Mouse (Mus musculus) myocyte (in vitro differentiated cells): ENCODE results near the gene Adamtsl2. TPM values are rescaled to one million over a fixed set of nuclear protein-coding genes. Genes with fewer than 3 reads are reported as not detected.

ENCODE experiments used
- H3K27me3 ChIP-seq: one replicate; pipeline ENCODE4 v1.6.1; 2011; ENCODE audit not compliant: control insufficient read depth, insufficient read depth, insufficient read length
- H3K36me3 ChIP-seq: one replicate; pipeline ENCODE4 v1.6.1; 2011; ENCODE audit not compliant: control insufficient read depth, insufficient read depth
- H3K4me2 ChIP-seq: one replicate; pipeline ENCODE4 v1.6.1; 2011; ENCODE audit warnings: low read depth, control low read depth
- H3K4me3 ChIP-seq: one replicate; pipeline ENCODE4 v1.5.1; 2011; ENCODE audit warnings: mild to moderate bottlenecking, control low read depth, moderate library complexity
- H3K79me2 ChIP-seq: one replicate; pipeline ENCODE4 v1.6.1; 2011; ENCODE audit not compliant: control insufficient read depth, insufficient read depth
- H3ac ChIP-seq: one replicate; pipeline ENCODE4 v1.6.1; 2011; ENCODE audit not compliant: control insufficient read depth, insufficient read length
- CEBPB ChIP-seq: IDR thresholded peaks from 2 replicates; pipeline ENCODE4 v1.6.1; 2011; ENCODE audit warnings: mild to moderate bottlenecking, moderate library complexity; ENCODE audit not compliant: poor library complexity, insufficient read depth, severe bottlenecking
- E2F4 ChIP-seq: IDR thresholded peaks from one replicate; pipeline ENCODE4 v1.6.1; 2011; ENCODE audit warnings: mild to moderate bottlenecking, control low read depth, moderate library complexity; ENCODE audit not compliant: insufficient read depth
- MAX ChIP-seq: IDR thresholded peaks from one replicate; pipeline ENCODE4 v1.6.1; 2011; ENCODE audit warnings: low read depth, mild to moderate bottlenecking, control low read depth
- MYOD1 ChIP-seq, 3 experiments: IDR thresholded peaks; one replicate each; pipeline ENCODE4 v1.6.1; 2011; ENCODE audit warnings: control low read depth in 2 of 3, low read depth in 2 of 3, mild to moderate bottlenecking in 2 of 3, moderate library complexity in 1 of 3; ENCODE audit not compliant: insufficient read length in 2 of 3, control insufficient read depth in 1 of 3
- MYOG ChIP-seq, 3 experiments: IDR thresholded peaks; one replicate each; pipeline ENCODE4 v1.6.1; 2011; ENCODE audit warnings: control low read depth in 2 of 3, low read depth in 2 of 3, mild to moderate bottlenecking in 2 of 3; ENCODE audit not compliant: insufficient read length in 2 of 3, control insufficient read depth in 1 of 3, insufficient read depth in 1 of 3
- POLR2A ChIP-seq: IDR thresholded peaks from one replicate; pipeline ENCODE4 v1.6.1; 2011; ENCODE audit warnings: low read depth, mild to moderate bottlenecking, control low read depth, moderate library complexity; ENCODE audit not compliant: insufficient read length
- POLR2AphosphoS2 ChIP-seq: IDR thresholded peaks from one replicate; pipeline ENCODE4 v1.6.1; 2011; ENCODE audit warnings: low read depth, control low read depth; ENCODE audit not compliant: insufficient read length
- REST ChIP-seq: IDR thresholded peaks from one replicate; pipeline ENCODE4 v1.6.1; 2011; ENCODE audit warnings: mild to moderate bottlenecking, control low read depth, moderate library complexity; ENCODE audit not compliant: insufficient read depth, insufficient read length
- SRF ChIP-seq: IDR thresholded peaks from one replicate; pipeline ENCODE4 v1.6.1; 2011; ENCODE audit warnings: low read depth; ENCODE audit not compliant: control insufficient read depth, insufficient read length
- TCF12 ChIP-seq: IDR thresholded peaks from one replicate; pipeline ENCODE4 v1.6.1; 2011; ENCODE audit warnings: mild to moderate bottlenecking, control low read depth; ENCODE audit not compliant: poor library complexity, insufficient read depth, severe bottlenecking
- TCF3 ChIP-seq: IDR thresholded peaks from one replicate; pipeline ENCODE4 v1.6.1; 2011; ENCODE audit warnings: low read depth, control low read depth; ENCODE audit not compliant: insufficient read length
- USF1 ChIP-seq: IDR thresholded peaks from one replicate; pipeline ENCODE4 v1.6.1; 2011; ENCODE audit warnings: low read depth, mild to moderate bottlenecking, control low read depth, moderate library complexity
- polyA plus RNA-seq: library from polyadenylated mRNA; unstranded; fragments of >200 nt; fragmentation: generic; extraction: Trizol; gene quantifications from one replicate; pipeline ENCODE4 v1.2.1, GENCODE M21; 2012; ENCODE audit warnings: missing spikeins

Gene Adamtsl2
- polyA plus RNA-seq, 1 experiment: 17.6 TPM

- Histone ChIP-seq H3K36me3 (no peaks in the 10 kb centered on the region), H3ac (no peak overlapping the region), H3K27me3 (peaks cover 52% of the 10 kb centered on the region), H3K4me2 (no peak overlapping the region), H3K4me3 (no peak overlapping the region), H3K79me2 (no peaks in the 10 kb centered on the region)
- TF ChIP-seq REST (no peak), MYOG (IDR thresholded peaks at IDR 0.05; ENCODE audit: control insufficient read depth in 1 of 3, insufficient read depth in 1 of 3, insufficient read length in 2 of 3, low read depth in 2 of 3) (no peak), MYOD1 (IDR thresholded peaks at IDR 0.05; ENCODE audit: control insufficient read depth in 1 of 3, insufficient read length in 2 of 3, low read depth in 2 of 3) (no peak), MAX (no peak), CEBPB (no peak), USF1 (no peak), SRF (no peak), TCF12 (no peak), TCF3 (no peak)
Measured at GRCm38 (mm10) chr2:27123121-27123520, 43.9 kb downstream of the Adamtsl2 start.

GRCm38 (mm10) chr2:27125979-27126378 lies 46.8 kb downstream of the Adamtsl2 start:
- H3ac ChIP-seq: no peak overlapping the region
- TF ChIP-seq CEBPB (no peak), REST (no peak), USF1 (no peak), MYOD1 (IDR thresholded peaks at IDR 0.05; ENCODE audit: control insufficient read depth in 1 of 3, insufficient read length in 2 of 3, low read depth in 2 of 3) (no peak), SRF (no peak)
- H3K36me3 ChIP-seq: no peaks in the 10 kb centered on the region
- H3K4me3 ChIP-seq: no peak overlapping the region
- no peak overlapping the region for H3K4me2 ChIP-seq
- H3K79me2 ChIP-seq: no peaks in the 10 kb centered on the region
- peaks cover 32% of the 10 kb centered on the region for H3K27me3 ChIP-seq

GRCm38 (mm10) chr2:27126496-27126895 lies 47.3 kb downstream of the Adamtsl2 start:
- H3K27me3 ChIP-seq: peaks cover 32% of the 10 kb centered on the region
- H3K4me2 ChIP-seq: no peak overlapping the region
- no peaks in the 10 kb centered on the region for H3K79me2 ChIP-seq
- no peak overlapping the region for H3ac ChIP-seq
- no peak overlapping the region for H3K4me3 ChIP-seq
- H3K36me3 ChIP-seq: no peaks in the 10 kb centered on the region
- TF ChIP-seq POLR2A: no peak
- TF ChIP-seq MYOD1 (IDR thresholded peaks at IDR 0.05; ENCODE audit: control insufficient read depth in 1 of 3, insufficient read length in 2 of 3, low read depth in 2 of 3): no peak
- no peak for TF ChIP-seq CEBPB
- TF ChIP-seq SRF: no peak
- no peak for TF ChIP-seq E2F4
- TF ChIP-seq MYOG (IDR thresholded peaks at IDR 0.05; ENCODE audit: control insufficient read depth in 1 of 3, insufficient read depth in 1 of 3, insufficient read length in 2 of 3, low read depth in 2 of 3): no peak
- no peak for TF ChIP-seq POLR2AphosphoS2
- no peak for TF ChIP-seq USF1
- no peak for TF ChIP-seq TCF12
- TF ChIP-seq TCF3: no peak
- no peak for TF ChIP-seq REST
- TF ChIP-seq MAX: no peak

- no peak overlapping the region for H3K4me3 ChIP-seq
- no peaks in the 10 kb centered on the region for H3K36me3 ChIP-seq
- no peak overlapping the region for H3K4me2 ChIP-seq
- no peak for TF ChIP-seq TCF12
- no peak for TF ChIP-seq TCF3
- TF ChIP-seq E2F4: no peak
- TF ChIP-seq CEBPB: no peak
- TF ChIP-seq USF1: no peak
- TF ChIP-seq MAX: no peak
- no peaks in the 10 kb centered on the region for H3K79me2 ChIP-seq
- H3ac ChIP-seq: no peak overlapping the region
- peaks cover 33% of the 10 kb centered on the region for H3K27me3 ChIP-seq
Measured at GRCm38 (mm10) chr2:27128990-27129389, 49.8 kb downstream of the Adamtsl2 start.

GRCm38 (mm10) chr2:27135935-27136334 lies 56.8 kb downstream of the Adamtsl2 start:
- Histone ChIP-seq H3ac (no peak overlapping the region), H3K4me2 (no peak overlapping the region), H3K36me3 (no peaks in the 10 kb centered on the region), H3K79me2 (no peaks in the 10 kb centered on the region), H3K4me3 (no peak overlapping the region), H3K27me3 (peaks cover 77% of the 10 kb centered on the region)
- TF ChIP-seq REST (no peak), POLR2A (no peak), TCF3 (no peak), SRF (no peak), TCF12 (no peak), MYOG (IDR thresholded peaks at IDR 0.05; ENCODE audit: control insufficient read depth in 1 of 3, insufficient read depth in 1 of 3, insufficient read length in 2 of 3, low read depth in 2 of 3) (no peak), MYOD1 (IDR thresholded peaks at IDR 0.05; ENCODE audit: control insufficient read depth in 1 of 3, insufficient read length in 2 of 3, low read depth in 2 of 3) (no peak), USF1 (no peak)
